Mouse (Mus musculus) neural tube, embryonic 15.5 days (tissue): ENCODE results near the gene Neurl4. TPM values are rescaled to one million over a fixed set of nuclear protein-coding genes. Genes with fewer than 3 reads are reported as not detected.
A peak's percentile ranks its signal among the peaks of the same experiment; 100 is the strongest.

Source experiments
- ATAC-seq: fragments of 200-750 bp; cut with Nextera tagmentation; 2 replicates; pipeline ENCODE4 v1.8.0; 2017; ENCODE audit warnings: mild to moderate bottlenecking, moderate TSS enrichment, moderate library complexity; ENCODE audit not compliant: low FRiP score
- H3K27ac ChIP-seq: fragments of 300-500 bp; sonication (generic); replicated peaks from 2 replicates; pipeline ENCODE4 v1.5.1; 2015; ENCODE audit warnings: mild to moderate bottlenecking, inconsistent platforms
- H3K27me3 ChIP-seq: fragments of 300-500 bp; sonication (generic); replicated peaks from 2 replicates; pipeline ENCODE4 v1.6.1; 2015; ENCODE audit warnings: inconsistent platforms
- H3K36me3 ChIP-seq: fragments of 300-500 bp; sonication (generic); 2 replicates; pipeline ENCODE4 v1.6.1; 2015; ENCODE audit warnings: inconsistent platforms
- H3K4me1 ChIP-seq: fragments of 300-500 bp; sonication (generic); 2 replicates; pipeline ENCODE4 v1.6.1; 2015; ENCODE audit warnings: inconsistent platforms
- H3K4me2 ChIP-seq: fragments of 300-500 bp; sonication (generic); 2 replicates; pipeline ENCODE4 v1.6.1; 2015; ENCODE audit warnings: inconsistent platforms, mild to moderate bottlenecking, moderate library complexity
- H3K4me3 ChIP-seq: fragments of 300-500 bp; sonication (generic); replicated peaks from 2 replicates; pipeline ENCODE4 v1.5.1; 2015; ENCODE audit warnings: mild to moderate bottlenecking, inconsistent platforms
- H3K9ac ChIP-seq: fragments of 300-500 bp; sonication (generic); replicated peaks from 2 replicates; pipeline ENCODE4 v1.6.1; 2015; ENCODE audit warnings: mild to moderate bottlenecking, inconsistent platforms
- H3K9me3 ChIP-seq: fragments of 300-500 bp; sonication (generic); replicated peaks from 2 replicates; pipeline ENCODE4 v1.6.1; 2016; ENCODE audit warnings: inconsistent platforms
- WGBS: fragments of 180-500 bp; shearing (Covaris S2); methylation state at CpG from one replicate; pipeline ENCODE4 v1.1.7; 2015; ENCODE audit warnings: mixed read lengths; 5-methylcytosine and 5-hydroxymethylcytosine counted together
- polyA plus RNA-seq: library from polyadenylated mRNA; unstranded; fragments of >200 nt; fragmentation: Nextera tagmentation; extraction: Ambion mirVana; gene quantifications from 2 replicates; pipeline ENCODE4 v1.2.1, GENCODE M21; 2015

Neurl4 gene
- polyA plus RNA-seq, 1 experiment from 2014 or later = 15.7 TPM

GRCm38 (mm10) chr11:69936714-69937347 lies 36.0 kb downstream of the Neurl4 start:
- Histone ChIP-seq H3K36me3 (no peaks in the 10 kb centered on the region), H3K9ac (peak overlapping the region; percentile 57; the same call in 1 of the 2 replicates), H3K9me3 (no peaks in the 10 kb centered on the region), H3K27me3 (peaks cover 35% of the 10 kb centered on the region), H3K27ac (no peak overlapping the region), H3K4me2 (peak overlapping the region; percentile 100), H3K4me1 (peaks cover 34% of the 10 kb centered on the region), H3K4me3 (peak overlapping the region; percentile 61)
- WGBS = 32% methylated on average over 9 of the region's 9 CpGs
- ATAC-seq = no peak

- WGBS = 57% methylated on average over 4 of the region's 4 CpGs
Measured at GRCm38 (mm10) chr11:69937385-69937784, 36.5 kb downstream of the Neurl4 start.

GRCm38 (mm10) chr11:69937834-69938233 lies 37.0 kb downstream of the Neurl4 start:
- Histone ChIP-seq H3K36me3 (no peaks in the 10 kb centered on the region), H3K9me3 (no peaks in the 10 kb centered on the region), H3K27me3 (peaks cover 35% of the 10 kb centered on the region), H3K4me1 (peaks cover 34% of the 10 kb centered on the region), H3K9ac (no peak overlapping the region), H3K27ac (no peak overlapping the region), H3K4me3 (no peak overlapping the region), H3K4me2 (no peak overlapping the region)
- no peak for ATAC-seq
- 70% methylated on average over 5 of the region's 5 CpGs for WGBS

More at GRCm38 (mm10) chr11:69937385-69937784, 36.5 kb downstream of the Neurl4 start:
- no peaks in the 10 kb centered on the region for H3K36me3 ChIP-seq
- H3K4me3 ChIP-seq = no peak overlapping the region
- peaks cover 34% of the 10 kb centered on the region for H3K4me1 ChIP-seq
- peaks cover 35% of the 10 kb centered on the region for H3K27me3 ChIP-seq
- no peak for ATAC-seq
- H3K4me2 ChIP-seq = no peak overlapping the region
- H3K9ac ChIP-seq = no peak overlapping the region
- no peak overlapping the region for H3K27ac ChIP-seq
- H3K9me3 ChIP-seq = no peaks in the 10 kb centered on the region

- Histone ChIP-seq H3K4me1 (peaks cover 34% of the 10 kb centered on the region), H3K27ac (no peak overlapping the region), H3K4me2 (no peak overlapping the region), H3K9ac (no peak overlapping the region), H3K9me3 (no peaks in the 10 kb centered on the region), H3K4me3 (no peak overlapping the region), H3K27me3 (peaks cover 35% of the 10 kb centered on the region), H3K36me3 (no peaks in the 10 kb centered on the region)
- no peak for ATAC-seq
- WGBS = 46% methylated on average over 9 of the region's 9 CpGs
Measured at GRCm38 (mm10) chr11:69938401-69938979, 37.6 kb downstream of the Neurl4 start.

GRCm38 (mm10) chr11:69939181-69939580 lies 38.3 kb downstream of the Neurl4 start:
- Histone ChIP-seq H3K4me3 (no peak overlapping the region), H3K9ac (no peak overlapping the region)

GRCm38 (mm10) chr11:69939731-69940130 lies 38.9 kb downstream of the Neurl4 start:
- Histone ChIP-seq H3K4me3 (no peak overlapping the region), H3K27ac (no peak overlapping the region), H3K9ac (no peak overlapping the region), H3K36me3 (no peaks in the 10 kb centered on the region), H3K27me3 (peaks cover 32% of the 10 kb centered on the region), H3K4me1 (peaks cover 24% of the 10 kb centered on the region), H3K9me3 (no peaks in the 10 kb centered on the region), H3K4me2 (no peak overlapping the region)
- ATAC-seq = no peak
- WGBS = 94% methylated on average over 17 of the region's 17 CpGs

More at GRCm38 (mm10) chr11:69939181-69939580, 38.3 kb downstream of the Neurl4 start:
- Histone ChIP-seq H3K4me1 (peaks cover 29% of the 10 kb centered on the region), H3K4me2 (no peak overlapping the region), H3K9me3 (no peaks in the 10 kb centered on the region), H3K27me3 (peaks cover 35% of the 10 kb centered on the region), H3K27ac (no peak overlapping the region), H3K36me3 (no peaks in the 10 kb centered on the region)
- WGBS = 65% methylated on average over 5 of the region's 5 CpGs
- no peak for ATAC-seq

GRCm38 (mm10) chr11:69940962-69941361 lies 40.1 kb downstream of the Neurl4 start:
- Histone ChIP-seq H3K9ac (no peak overlapping the region), H3K4me2 (no peak overlapping the region), H3K36me3 (no peaks in the 10 kb centered on the region), H3K4me3 (no peak overlapping the region), H3K27ac (no peak overlapping the region), H3K4me1 (peaks cover 16% of the 10 kb centered on the region), H3K27me3 (peaks cover 31% of the 10 kb centered on the region), H3K9me3 (no peaks in the 10 kb centered on the region)
- 67% methylated on average over 4 of the region's 4 CpGs for WGBS
- ATAC-seq = no peak

- H3K36me3 ChIP-seq = no peaks in the 10 kb centered on the region
- peaks cover 21% of the 10 kb centered on the region for H3K4me1 ChIP-seq
- H3K9ac ChIP-seq = no peak overlapping the region
- no peak overlapping the region for H3K4me2 ChIP-seq
- no peaks in the 10 kb centered on the region for H3K9me3 ChIP-seq
- H3K27me3 ChIP-seq = peaks cover 22% of the 10 kb centered on the region
- 88% methylated on average over 13 of the region's 13 CpGs for WGBS
- ATAC-seq = no peak
- no peak overlapping the region for H3K4me3 ChIP-seq
- no peak overlapping the region for H3K27ac ChIP-seq
Measured at GRCm38 (mm10) chr11:69945216-69945615, 44.3 kb downstream of the Neurl4 start.

- Histone ChIP-seq H3K4me1 (peaks cover 21% of the 10 kb centered on the region), H3K9me3 (no peaks in the 10 kb centered on the region), H3K36me3 (no peaks in the 10 kb centered on the region), H3K9ac (no peak overlapping the region), H3K27ac (no peak overlapping the region), H3K4me3 (no peak overlapping the region), H3K4me2 (no peak overlapping the region), H3K27me3 (peaks cover 23% of the 10 kb centered on the region)
- ATAC-seq = no peak
- WGBS = 91% methylated on average over 18 of the region's 18 CpGs
Measured at GRCm38 (mm10) chr11:69945997-69946891, 45.4 kb downstream of the Neurl4 start.

GRCm38 (mm10) chr11:69947337-69948065 lies 46.6 kb downstream of the Neurl4 start:
- ATAC-seq = peak; percentile 48
- WGBS = 2% methylated on average over 28 of the region's 29 CpGs
- no peaks in the 10 kb centered on the region for H3K9me3 ChIP-seq
- H3K27me3 ChIP-seq = peaks cover 23% of the 10 kb centered on the region
- peak overlapping the region; percentile 71 for H3K27ac ChIP-seq
- H3K36me3 ChIP-seq = no peaks in the 10 kb centered on the region
- peak overlapping the region; percentile 42; the same call in 1 of the 2 replicates for H3K9ac ChIP-seq
- peaks cover 21% of the 10 kb centered on the region for H3K4me1 ChIP-seq
- H3K4me2 ChIP-seq = peak overlapping the region; percentile 63
- H3K4me3 ChIP-seq = peak overlapping the region; percentile 47
